Mouse (Mus musculus): ENCODE measurements around the gene Obsl1.

- TF ChIP-seq KAT2A (conservative IDR thresholded peaks at IDR 0.05; ENCODE audit: low read depth, low read length) (no peak), ZNF384 (IDR thresholded peaks at IDR 0.05; ENCODE audit: low read depth, low read length) (no peak), ZC3H11A (IDR thresholded peaks at IDR 0.05; ENCODE audit: low read depth, low read length) (no peak), EP300 (IDR thresholded peaks at IDR 0.05; ENCODE audit: low read depth in 1 of 2, low read length in 2 of 2) (no peak), GATA1 (IDR thresholded peaks at IDR 0.05; ENCODE audit: low read depth, low read length) (no peak), POLR2A (IDR thresholded peaks at IDR 0.05; ENCODE audit: control insufficient read depth in 1 of 2, insufficient read depth in 1 of 2, low read depth in 1 of 2, low read length in 2 of 2, poor library complexity in 1 of 2) (no peak), CTCF (IDR thresholded peaks at IDR 0.05 in 2 of 3, conservative IDR thresholded peaks at IDR 0.05 in 1 of 3; ENCODE audit: control insufficient read depth in 1 of 3, insufficient read depth in 1 of 3, low read depth in 2 of 3, low read length in 3 of 3, poor library complexity in 1 of 3, severe bottlenecking in 1 of 3) (no peak)
Observed at GRCm38 (mm10) chr1:75479635-75479989, 26.6 kb downstream of the Obsl1 start.

Data from MEL (cell line).